Mouse (Mus musculus) hindbrain, embryonic 10.5 days (tissue): ENCODE results near the gene Cpeb1. TPM values are rescaled to one million over a fixed set of nuclear protein-coding genes. Genes with fewer than 3 reads are reported as not detected.
A peak's percentile ranks its signal among the peaks of the same experiment; 100 is the strongest.

Experiments used
- DNase-seq: peaks from one replicate; pipeline ENCODE4 v3.0.0-alpha.2; 2017; ENCODE audit warnings: low spot score
- H3K27ac ChIP-seq: fragments of 300-500 bp; sonication (generic); 2 replicates; pipeline ENCODE4 v1.5.1; 2016; ENCODE audit warnings: mild to moderate bottlenecking, moderate library complexity
- H3K27me3 ChIP-seq: fragments of 300-500 bp; sonication (generic); 2 replicates; pipeline ENCODE4 v1.6.1; 2016; ENCODE audit warnings: mild to moderate bottlenecking; ENCODE audit not compliant: poor library complexity, insufficient read depth, severe bottlenecking
- H3K36me3 ChIP-seq: fragments of 300-500 bp; sonication (generic); 2 replicates; pipeline ENCODE4 v1.6.1; 2016; ENCODE audit warnings: mild to moderate bottlenecking, moderate library complexity
- H3K4me1 ChIP-seq: fragments of 300-500 bp; sonication (generic); replicated peaks from 2 replicates; pipeline ENCODE4 v1.6.1; 2016; ENCODE audit warnings: mild to moderate bottlenecking
- H3K4me3 ChIP-seq: fragments of 300-500 bp; sonication (generic); 2 replicates; pipeline ENCODE4 v1.5.1; 2016; ENCODE audit warnings: mild to moderate bottlenecking, moderate library complexity
- H3K9me3 ChIP-seq: fragments of 300-500 bp; sonication (generic); 2 replicates; pipeline ENCODE4 v1.6.1; 2016; ENCODE audit warnings: mild to moderate bottlenecking, moderate library complexity
- WGBS: fragments of 180-500 bp; shearing (Covaris S2); methylation state at CpG from one replicate; pipeline ENCODE4 v1.1.7; 2016; 5-methylcytosine and 5-hydroxymethylcytosine counted together
- polyA plus RNA-seq: library from polyadenylated mRNA; unstranded; fragments of >200 nt; fragmentation: Nextera tagmentation; extraction: Ambion mirVana; gene quantifications from 2 replicates; pipeline ENCODE4 v1.2.1, GENCODE M21; 2016

Cpeb1 gene
- polyA plus RNA-seq, 1 experiment from 2014 or later, result 1.3 TPM

DNA sequence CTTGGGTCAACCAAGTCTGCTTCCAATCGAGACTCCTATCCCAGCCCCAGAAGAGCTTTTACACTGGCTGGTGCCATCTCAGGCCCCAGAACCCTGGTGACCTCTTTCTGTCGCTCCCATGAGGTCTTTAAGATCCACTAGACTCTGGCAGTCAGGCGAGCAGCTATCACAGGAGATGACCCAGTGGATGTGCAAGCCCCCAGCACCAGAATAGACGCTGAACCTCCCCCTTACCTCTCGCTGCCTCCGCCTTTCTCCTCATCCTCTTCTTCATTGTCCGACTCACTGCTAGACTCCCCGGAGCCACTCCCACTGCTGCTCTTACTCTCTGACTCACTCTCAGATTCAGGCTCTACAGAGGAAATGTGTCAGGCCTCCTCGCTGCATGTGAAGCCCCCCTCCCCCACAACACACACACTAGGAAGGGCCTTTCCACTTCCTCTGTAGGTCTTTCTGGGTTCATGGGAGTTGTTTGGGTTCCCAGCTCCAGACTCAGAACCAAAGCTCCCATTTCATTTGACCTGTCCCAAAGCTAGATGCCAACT is 9.7 kb upstream of the Cpeb1 start:
- no peak for DNase-seq
- H3K4me3 ChIP-seq, result no peak overlapping the region
- peaks cover 14% of the 10 kb centered on the region; the same call in 1 of the 2 replicates for H3K36me3 ChIP-seq
- H3K9me3 ChIP-seq, result no peaks in the 10 kb centered on the region
- peaks cover 32% of the 10 kb centered on the region for H3K27me3 ChIP-seq
- no peaks in the 10 kb centered on the region for H3K4me1 ChIP-seq
- 78% methylated on average over 9 of the region's 9 CpGs for WGBS
- no peak overlapping the region for H3K27ac ChIP-seq

DNA sequence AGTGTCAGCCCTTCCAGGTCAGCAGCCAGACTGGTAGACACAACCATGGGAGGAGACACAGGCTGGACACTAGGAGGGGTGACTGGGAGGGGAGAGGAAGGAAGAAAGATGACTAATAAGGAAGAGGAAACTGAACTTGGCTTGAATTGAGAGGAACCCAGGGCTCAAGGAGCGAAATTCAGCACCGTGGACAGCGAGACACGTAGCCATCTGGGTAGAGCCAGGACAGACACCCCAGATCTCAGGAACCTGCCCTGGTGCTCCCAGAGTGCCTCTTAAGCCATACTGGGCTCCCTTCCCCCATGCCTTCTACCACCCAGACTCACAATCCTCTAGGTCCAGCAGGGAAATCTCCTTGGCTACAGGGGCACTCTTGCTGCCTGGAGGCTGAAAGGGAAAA is 8.9 kb upstream of the Cpeb1 start:
- H3K4me1 ChIP-seq, result no peaks in the 10 kb centered on the region
- peaks cover 14% of the 10 kb centered on the region; the same call in 1 of the 2 replicates for H3K36me3 ChIP-seq
- WGBS, result 9% methylated on average over 4 of the region's 4 CpGs
- no peaks in the 10 kb centered on the region for H3K9me3 ChIP-seq
- no peak overlapping the region for H3K4me3 ChIP-seq
- no peak overlapping the region for H3K27ac ChIP-seq
- peak; percentile 44 for DNase-seq
- peaks cover 38% of the 10 kb centered on the region for H3K27me3 ChIP-seq

DNA sequence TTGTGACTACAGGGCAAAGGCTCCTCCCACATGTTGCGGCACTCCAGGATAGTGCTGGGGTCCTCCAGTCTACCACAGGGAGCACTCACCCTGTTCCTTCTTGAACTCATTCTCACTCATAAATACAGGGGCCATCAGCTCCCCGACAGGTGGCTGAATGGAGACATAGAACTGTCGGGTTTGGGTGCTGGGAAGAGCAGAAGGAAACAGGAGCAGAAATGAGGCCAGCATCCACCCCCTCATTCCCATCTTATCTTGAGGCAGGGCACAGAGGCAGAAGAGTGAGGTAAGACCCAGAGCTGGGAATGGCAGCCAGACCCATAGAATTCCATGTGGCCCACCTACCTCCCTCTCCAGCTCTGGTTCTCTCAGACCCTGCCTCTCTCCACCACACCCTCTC is 7.5 kb upstream of the Cpeb1 start:
- H3K36me3 ChIP-seq, result peaks cover 14% of the 10 kb centered on the region; the same call in 1 of the 2 replicates
- no peak overlapping the region for H3K4me3 ChIP-seq
- DNase-seq, result no peak
- peaks cover 47% of the 10 kb centered on the region for H3K27me3 ChIP-seq
- no peaks in the 10 kb centered on the region for H3K9me3 ChIP-seq
- 80% methylated on average over 3 of the region's 3 CpGs for WGBS
- no peak overlapping the region for H3K27ac ChIP-seq
- no peaks in the 10 kb centered on the region for H3K4me1 ChIP-seq

DNA sequence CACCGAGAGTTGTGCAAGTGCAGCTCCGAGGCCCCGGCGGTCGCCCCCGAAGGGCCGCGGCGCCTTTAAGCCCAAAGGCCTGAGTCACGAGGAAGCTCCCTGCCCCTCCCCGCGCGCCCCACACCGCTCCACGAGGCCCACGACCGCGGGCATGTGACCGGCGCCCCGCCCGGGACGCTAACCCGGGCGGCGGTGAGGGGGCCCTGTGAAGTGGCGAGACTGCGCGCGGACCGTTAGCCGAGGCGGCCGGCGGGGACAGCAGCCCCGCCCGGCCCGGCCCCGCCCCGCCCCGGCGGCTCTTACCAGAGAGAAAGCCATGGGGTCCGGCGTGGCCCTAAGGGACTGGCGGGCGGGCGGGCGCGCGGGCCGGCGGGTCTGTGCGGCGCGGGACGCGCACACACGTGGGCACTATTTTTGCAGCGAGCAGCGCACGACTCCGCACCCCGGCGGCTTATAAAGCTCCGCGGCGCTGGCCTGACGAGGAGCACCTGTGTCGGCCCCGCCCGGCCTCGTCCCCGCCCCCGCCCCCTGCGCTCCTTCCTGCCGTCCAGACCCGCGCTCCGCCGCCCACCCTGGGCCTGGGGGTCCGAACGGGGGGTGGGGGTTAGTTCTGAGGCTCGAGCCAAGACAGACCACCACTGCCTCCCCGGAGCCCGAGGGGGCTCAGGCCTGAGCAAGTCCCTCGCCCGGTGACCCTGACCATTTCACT is 780 bp downstream of the Cpeb1 start:
- Histone ChIP-seq H3K36me3 (no peaks in the 10 kb centered on the region), H3K27me3 (peaks cover 89% of the 10 kb centered on the region), H3K27ac (peak overlapping the region; percentile 73), H3K4me1 (peaks cover 27% of the 10 kb centered on the region), H3K9me3 (no peaks in the 10 kb centered on the region), H3K4me3 (peak overlapping the region; percentile 59)
- peak; percentile 40 for DNase-seq
- WGBS, result 1% methylated on average over 87 of the region's 87 CpGs

DNA sequence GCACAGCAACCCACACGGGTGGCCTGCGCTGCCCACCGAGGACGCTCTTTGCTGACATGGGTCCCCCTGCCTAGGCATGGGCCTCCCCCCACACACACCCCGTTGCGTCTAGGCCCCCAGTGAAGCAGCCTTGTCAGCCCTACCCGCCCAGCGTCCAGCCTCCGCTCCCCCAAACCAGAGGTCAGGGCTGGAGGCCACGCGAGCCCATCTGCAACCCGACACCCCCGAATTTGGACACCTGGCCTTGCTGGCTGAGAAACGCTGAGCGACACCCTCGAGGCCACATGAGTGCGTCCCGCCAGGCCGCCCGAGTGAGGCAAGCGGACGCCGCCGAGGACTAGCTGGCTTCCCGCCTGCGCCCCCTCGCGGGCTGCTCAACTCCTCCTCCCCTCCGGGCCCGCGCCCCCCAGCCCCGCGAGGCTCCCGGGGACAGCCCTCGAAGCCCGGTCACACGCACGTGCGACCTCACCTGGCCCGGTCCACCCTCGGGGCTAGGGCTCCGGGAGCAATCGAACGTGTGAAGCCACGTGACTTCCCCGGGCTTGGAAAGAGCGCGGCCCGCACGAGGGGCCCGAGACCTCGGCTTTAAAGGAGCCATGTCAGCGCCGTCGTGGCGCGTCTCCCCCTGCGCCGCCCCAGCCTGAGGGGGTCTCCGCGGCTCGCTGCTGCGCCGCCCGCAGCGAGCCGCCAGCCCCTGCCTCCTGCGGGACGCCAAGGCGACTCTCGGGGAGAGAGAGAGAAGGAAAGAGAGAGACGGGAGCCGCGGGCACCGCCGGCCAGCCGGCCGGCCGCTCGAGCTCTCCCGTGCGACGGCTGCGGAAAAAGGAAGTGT is 1.6 kb downstream of the Cpeb1 start:
- peak overlapping the region; percentile 73; the same call in 1 of the 2 replicates for H3K27ac ChIP-seq
- H3K27me3 ChIP-seq, result peaks cover 89% of the 10 kb centered on the region
- WGBS, result 5% methylated on average over 84 of the region's 84 CpGs

DNA sequence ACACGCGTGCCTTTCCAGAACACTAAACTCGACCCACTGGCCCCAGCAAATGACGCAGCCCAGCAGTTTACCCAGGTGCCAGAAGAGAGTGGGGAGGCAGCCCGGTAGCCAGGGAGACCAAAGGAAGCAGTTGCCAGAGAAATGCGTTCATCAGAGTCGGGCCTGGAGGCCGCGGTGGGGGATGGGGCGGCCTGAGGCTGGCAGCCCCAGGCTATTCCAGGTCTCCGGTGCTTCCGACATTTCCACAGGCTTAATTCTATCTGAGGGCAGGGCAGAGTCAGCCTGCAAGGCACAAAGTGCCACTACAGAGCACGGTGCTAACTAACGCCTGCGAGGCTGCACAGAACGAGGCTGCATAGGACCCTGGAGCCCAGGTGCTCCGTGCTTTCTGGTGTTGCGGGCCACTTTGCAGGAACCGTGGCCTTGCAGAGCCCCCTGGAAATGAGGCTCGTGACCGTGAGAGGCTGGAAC is 2.3 kb downstream of the Cpeb1 start:
- Histone ChIP-seq H3K9me3 (no peaks in the 10 kb centered on the region), H3K27ac (peak overlapping the region; percentile 59; the same call in 1 of the 2 replicates), H3K36me3 (no peaks in the 10 kb centered on the region), H3K4me1 (peaks cover 27% of the 10 kb centered on the region), H3K4me3 (peak overlapping the region; percentile 59), H3K27me3 (peaks cover 82% of the 10 kb centered on the region)
- 3% methylated on average over 21 of the region's 21 CpGs for WGBS
- peak; percentile 48 for DNase-seq

More for the DNA sequence above, 1.6 kb downstream of the Cpeb1 start:
- peak; percentile 63 for DNase-seq
- Histone ChIP-seq H3K9me3 (no peaks in the 10 kb centered on the region), H3K4me3 (peak overlapping the region; percentile 59), H3K36me3 (no peaks in the 10 kb centered on the region), H3K4me1 (peaks cover 27% of the 10 kb centered on the region)

DNA sequence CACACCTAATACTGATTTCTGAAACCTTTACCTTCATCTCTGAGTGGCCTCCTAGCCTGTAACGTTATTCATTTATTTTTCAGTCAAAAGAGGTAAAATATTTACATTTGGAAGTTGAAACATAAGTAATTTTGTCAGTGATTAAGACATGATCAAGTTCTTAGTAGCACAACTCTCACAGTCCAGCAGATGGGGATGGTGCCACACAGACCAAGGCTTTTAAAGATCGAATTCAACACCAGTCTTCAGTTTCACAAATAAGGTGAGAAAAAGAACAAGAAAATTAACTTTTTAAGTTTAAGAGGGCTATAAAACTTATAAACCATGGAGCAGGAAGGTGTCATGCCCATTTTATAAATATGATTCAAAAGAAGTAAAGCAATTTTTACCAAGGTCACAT is 56.3 kb downstream of the Cpeb1 start:
- Histone ChIP-seq H3K27ac (no peak overlapping the region), H3K4me1 (no peaks in the 10 kb centered on the region), H3K9me3 (no peaks in the 10 kb centered on the region), H3K27me3 (no peaks in the 10 kb centered on the region), H3K4me3 (no peak overlapping the region), H3K36me3 (no peaks in the 10 kb centered on the region)
- 57% methylated on average over 2 of the region's 2 CpGs for WGBS
- no peak for DNase-seq

DNA sequence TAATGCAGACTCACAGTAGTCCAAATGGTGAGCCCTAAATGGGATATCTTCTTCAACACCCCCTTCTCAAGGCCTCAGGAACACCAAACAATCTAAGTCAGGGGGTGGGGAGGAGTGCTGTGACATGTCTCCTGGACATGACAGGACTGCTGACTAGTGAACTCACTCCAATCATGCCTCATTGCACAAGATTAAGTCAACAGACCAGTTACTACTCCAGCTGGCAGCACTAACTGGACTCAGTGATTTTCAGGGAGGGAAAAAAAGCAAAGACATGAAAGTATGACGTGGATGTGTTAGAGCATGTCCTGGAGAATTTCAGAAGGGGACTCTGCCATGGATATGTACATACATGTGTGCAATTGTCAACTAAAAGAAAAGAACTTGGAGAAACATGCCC is 75.9 kb downstream of the Cpeb1 start:
- H3K36me3 ChIP-seq, result no peaks in the 10 kb centered on the region
- no peaks in the 10 kb centered on the region for H3K27me3 ChIP-seq
- H3K4me1 ChIP-seq, result no peaks in the 10 kb centered on the region
- no peak for DNase-seq
- no peaks in the 10 kb centered on the region for H3K9me3 ChIP-seq
- H3K4me3 ChIP-seq, result no peak overlapping the region
- H3K27ac ChIP-seq, result no peak overlapping the region
- 73% methylated on average over 1 of the region's 1 CpGs for WGBS

DNA sequence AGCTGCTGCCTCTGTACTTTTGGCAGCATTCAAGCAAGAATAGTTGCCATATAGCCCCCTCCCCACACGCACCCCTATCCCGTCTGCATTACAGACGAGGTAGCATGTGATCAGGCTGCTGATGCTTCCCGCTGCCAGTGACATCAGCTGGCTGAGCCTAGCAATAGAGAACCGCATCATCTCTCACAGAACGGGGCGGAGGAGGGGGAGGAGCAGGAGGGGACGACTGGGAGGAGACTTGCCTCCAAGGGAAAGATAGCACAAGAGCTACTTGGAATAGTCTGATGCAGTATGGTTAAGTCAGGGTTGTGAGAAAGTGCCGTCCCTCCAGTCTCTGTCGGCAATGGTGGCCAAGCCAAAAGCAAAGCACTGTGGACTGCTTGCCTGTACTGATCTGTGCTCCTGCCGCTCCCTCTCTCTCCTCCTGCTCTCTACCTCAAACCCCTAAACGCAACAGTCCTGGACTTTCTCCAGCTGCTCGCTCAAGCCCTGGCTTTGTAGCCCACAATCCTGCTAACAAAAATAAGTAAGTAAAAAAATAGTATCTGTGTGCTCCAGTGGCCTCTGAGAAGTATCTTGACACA is 82.8 kb downstream of the Cpeb1 start:
- peak; percentile 58 for DNase-seq
- WGBS, result 9% methylated on average over 13 of the region's 13 CpGs
- peak overlapping the region; percentile 40 for H3K4me3 ChIP-seq
- H3K27ac ChIP-seq, result 0 out of 2 replicates have a peak overlapping the region, but pooled peaks have one; percentile 40
- peaks cover 15% of the 10 kb centered on the region for H3K27me3 ChIP-seq
- H3K4me1 ChIP-seq, result peaks cover 12% of the 10 kb centered on the region
- no peaks in the 10 kb centered on the region for H3K36me3 ChIP-seq
- no peaks in the 10 kb centered on the region for H3K9me3 ChIP-seq

DNA sequence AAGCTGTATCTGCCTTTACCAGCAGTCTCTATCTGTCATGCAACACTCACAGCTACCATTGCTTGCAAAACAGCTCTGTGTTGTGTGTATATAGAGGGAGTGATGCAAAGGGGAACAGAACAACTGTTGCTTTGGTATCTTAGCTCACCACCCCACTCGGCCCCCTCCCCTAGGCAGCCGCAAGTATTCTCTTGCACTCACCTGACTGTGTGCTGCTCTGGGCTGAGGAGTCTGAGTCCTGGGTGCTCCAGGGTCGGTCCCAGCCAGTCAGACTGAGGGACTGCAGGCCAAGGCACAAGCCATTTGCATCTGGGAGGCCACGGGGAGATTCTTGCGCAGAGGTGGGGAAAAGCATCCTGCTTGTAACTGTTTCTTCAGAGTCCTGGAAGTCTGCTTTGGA is 83.5 kb downstream of the Cpeb1 start:
- Histone ChIP-seq H3K27ac (no peak overlapping the region), H3K9me3 (no peaks in the 10 kb centered on the region), H3K4me3 (peak overlapping the region; percentile 40; the same call in 1 of the 2 replicates), H3K4me1 (peaks cover 12% of the 10 kb centered on the region), H3K36me3 (no peaks in the 10 kb centered on the region), H3K27me3 (peaks cover 15% of the 10 kb centered on the region)
- 17% methylated on average over 5 of the region's 5 CpGs for whole genome bisulfite sequencing
- no peak for DNase-seq

DNA sequence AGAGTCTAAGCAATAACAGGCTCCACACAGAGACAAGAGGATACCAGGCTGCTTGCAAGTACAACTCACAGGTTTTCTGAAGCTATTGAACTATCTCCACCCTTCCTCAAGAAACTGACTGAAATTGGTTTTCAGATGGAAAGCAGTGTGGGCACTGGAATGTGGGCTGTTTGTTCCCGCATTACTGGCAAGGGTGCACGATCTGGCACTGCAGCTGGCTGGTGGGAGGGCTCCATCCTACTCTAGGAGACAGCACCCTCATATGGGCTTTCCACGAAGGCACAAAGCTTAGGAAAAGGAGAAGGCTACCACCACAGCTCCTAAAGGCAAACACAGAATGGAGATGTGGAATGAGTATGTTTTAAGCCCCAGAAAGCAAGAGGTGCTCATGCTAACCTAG is 85.5 kb downstream of the Cpeb1 start:
- Histone ChIP-seq H3K4me3 (no peak overlapping the region), H3K27ac (no peak overlapping the region), H3K4me1 (peaks cover 12% of the 10 kb centered on the region), H3K36me3 (no peaks in the 10 kb centered on the region), H3K9me3 (no peaks in the 10 kb centered on the region), H3K27me3 (peaks cover 15% of the 10 kb centered on the region)
- DNase-seq, result no peak
- 68% methylated on average over 3 of the region's 3 CpGs for WGBS

DNA sequence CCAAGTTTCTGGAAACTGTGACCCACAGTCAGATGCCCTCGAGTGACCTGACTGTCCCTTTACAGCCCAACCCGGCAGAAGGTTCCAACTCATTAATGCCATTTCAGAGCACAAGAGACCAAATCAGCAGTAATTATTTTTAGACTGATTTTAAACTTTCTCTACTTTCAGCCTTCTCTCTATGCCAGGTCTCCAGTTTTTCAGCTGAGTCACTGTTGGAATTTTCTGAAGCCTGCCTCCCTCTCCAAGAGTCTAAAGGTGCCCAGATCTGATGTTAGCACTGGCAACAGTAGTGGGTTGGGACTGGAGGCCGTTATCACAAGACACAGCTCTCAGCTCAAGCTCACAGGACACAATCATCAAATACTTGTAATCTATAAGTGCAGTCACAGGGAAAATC is 87.3 kb downstream of the Cpeb1 start:
- H3K27ac ChIP-seq, result no peak overlapping the region
- peaks cover 12% of the 10 kb centered on the region for H3K4me1 ChIP-seq
- H3K36me3 ChIP-seq, result no peaks in the 10 kb centered on the region
- no peak for DNase-seq
- H3K27me3 ChIP-seq, result peaks cover 13% of the 10 kb centered on the region
- no peaks in the 10 kb centered on the region for H3K9me3 ChIP-seq
- WGBS, result 80% methylated on average over 3 of the region's 3 CpGs
- H3K4me3 ChIP-seq, result no peak overlapping the region
